Mouse (Mus musculus) forebrain, embryonic 13.5 days (tissue): ENCODE data around the gene Adsl. TPM values are rescaled to one million over a fixed set of nuclear protein-coding genes. Genes with fewer than 3 reads are reported as not detected.

Experiments used
- ATAC-seq: fragments of 200-750 bp; cut with Nextera tagmentation; 2 replicates; pipeline ENCODE4 v1.8.0; 2017
- H3K27ac ChIP-seq: fragments of 300-500 bp; sonication (generic); 2 replicates; pipeline ENCODE4 v1.5.1; 2015; ENCODE audit warnings: inconsistent platforms, mild to moderate bottlenecking, moderate library complexity
- H3K27me3 ChIP-seq: fragments of 300-500 bp; sonication (generic); 2 replicates; pipeline ENCODE4 v1.6.1; 2015; ENCODE audit warnings: mild to moderate bottlenecking, inconsistent platforms
- H3K36me3 ChIP-seq: fragments of 300-500 bp; sonication (generic); 2 replicates; pipeline ENCODE4 v1.6.1; 2015; ENCODE audit warnings: mild to moderate bottlenecking, inconsistent platforms; ENCODE audit not compliant: poor library complexity, severe bottlenecking
- H3K4me1 ChIP-seq: fragments of 300-500 bp; sonication (generic); 2 replicates; pipeline ENCODE4 v1.6.1; 2015; ENCODE audit warnings: inconsistent platforms
- H3K4me2 ChIP-seq: fragments of 300-500 bp; sonication (generic); 2 replicates; pipeline ENCODE4 v1.6.1; 2015; ENCODE audit warnings: inconsistent platforms, mild to moderate bottlenecking, moderate library complexity
- H3K4me3 ChIP-seq: fragments of 300-500 bp; sonication (generic); 2 replicates; pipeline ENCODE4 v1.5.1; 2015; ENCODE audit warnings: mild to moderate bottlenecking, inconsistent platforms
- H3K9ac ChIP-seq: fragments of 300-500 bp; sonication (generic); 2 replicates; pipeline ENCODE4 v1.6.1; 2015; ENCODE audit warnings: mild to moderate bottlenecking, inconsistent platforms
- H3K9me3 ChIP-seq: fragments of 300-500 bp; sonication (generic); replicated peaks from 2 replicates; pipeline ENCODE4 v1.6.1; 2016; ENCODE audit warnings: inconsistent platforms
- WGBS: fragments of 180-500 bp; shearing (Covaris S2); methylation state at CpG from one replicate; pipeline ENCODE4 v1.1.7; 2015; 5-methylcytosine and 5-hydroxymethylcytosine counted together
- microRNA-seq: library from miRNA; unstranded; fragments of <30 nt; microRNA quantifications from one replicate; pipeline ENCODE4, GENCODE M21; 2016
- polyA plus RNA-seq: library from polyadenylated mRNA; unstranded; fragments of >200 nt; fragmentation: Nextera tagmentation; extraction: Ambion mirVana; gene quantifications from 2 replicates; pipeline ENCODE4 v1.2.1, GENCODE M21; 2015

The Adsl gene
- polyA plus RNA-seq, 1 experiment from 2014 or later, result 123 TPM

- no peak overlapping the region for H3K4me3 ChIP-seq
- peaks cover 94% of the 10 kb centered on the region for H3K36me3 ChIP-seq
- H3K27ac ChIP-seq, result no peak overlapping the region
- WGBS, result 86% methylated on average over 4 of the region's 4 CpGs
- no peaks in the 10 kb centered on the region for H3K27me3 ChIP-seq
- H3K4me2 ChIP-seq, result no peak overlapping the region
- no peaks in the 10 kb centered on the region for H3K4me1 ChIP-seq
- no peak overlapping the region for H3K9ac ChIP-seq
- no peaks in the 10 kb centered on the region for H3K9me3 ChIP-seq
- no peak for ATAC-seq
These were observed 64.1 kb downstream of the Adsl start for GRCm38 (mm10) chr15:81012359-81012758.

- H3K9me3 ChIP-seq, result no peaks in the 10 kb centered on the region
- H3K27ac ChIP-seq, result no peak overlapping the region
- WGBS, result 96% methylated on average over 7 of the region's 7 CpGs
- H3K4me1 ChIP-seq, result no peaks in the 10 kb centered on the region
- H3K36me3 ChIP-seq, result peaks cover 99% of the 10 kb centered on the region
- no peak overlapping the region for H3K4me3 ChIP-seq
- H3K4me2 ChIP-seq, result no peak overlapping the region
- ATAC-seq, result no peak
- H3K9ac ChIP-seq, result no peak overlapping the region
- no peaks in the 10 kb centered on the region for H3K27me3 ChIP-seq
These were observed 64.9 kb downstream of the Adsl start for GRCm38 (mm10) chr15:81013186-81013585.

GRCm38 (mm10) chr15:81015068-81015744 is 66.9 kb downstream of the Adsl start:
- Histone ChIP-seq H3K4me3 (no peak overlapping the region), H3K4me1 (no peaks in the 10 kb centered on the region), H3K4me2 (no peak overlapping the region), H3K27me3 (no peaks in the 10 kb centered on the region), H3K9me3 (no peaks in the 10 kb centered on the region), H3K36me3 (peaks cover 99% of the 10 kb centered on the region), H3K27ac (no peak overlapping the region), H3K9ac (no peak overlapping the region)
- 92% methylated on average over 5 of the region's 5 CpGs for WGBS
- ATAC-seq, result no peak

- Histone ChIP-seq H3K27ac (no peak overlapping the region), H3K4me2 (no peak overlapping the region), H3K4me1 (no peaks in the 10 kb centered on the region), H3K9ac (no peak overlapping the region), H3K9me3 (no peaks in the 10 kb centered on the region), H3K27me3 (no peaks in the 10 kb centered on the region), H3K4me3 (no peak overlapping the region), H3K36me3 (peaks cover 98% of the 10 kb centered on the region)
- no peak for ATAC-seq
- 87% methylated on average over 10 of the region's 10 CpGs for WGBS
These were observed 68.2 kb downstream of the Adsl start for GRCm38 (mm10) chr15:81016488-81016887.

- no peak for ATAC-seq
- H3K4me2 ChIP-seq, result no peak overlapping the region
- H3K4me1 ChIP-seq, result no peaks in the 10 kb centered on the region
- no peak overlapping the region for H3K9ac ChIP-seq
- WGBS, result 95% methylated on average over 7 of the region's 7 CpGs
- no peak overlapping the region for H3K4me3 ChIP-seq
- H3K27me3 ChIP-seq, result no peaks in the 10 kb centered on the region
- no peaks in the 10 kb centered on the region for H3K9me3 ChIP-seq
- H3K27ac ChIP-seq, result no peak overlapping the region
- H3K36me3 ChIP-seq, result peaks cover 98% of the 10 kb centered on the region
These were observed 69.0 kb downstream of the Adsl start for GRCm38 (mm10) chr15:81017308-81017707.

Small RNA genes lying within 50 kb of the gene (microRNA-seq; reads per million reads assigned to microRNA genes)
- 20.9 reads per million, percentile 30 among the genes with 10 or more reads in this experiment for gene Mir5113

Other genes with a start within 250 kb of the Adsl start
- gene Tnrc6b, start 237.2 kb upstream of the Adsl start, polyA plus RNA-seq, result 37.2 and 41.0 TPM in 2 replicates
- 39.2 and 42.5 TPM in 2 replicates for gene Sgsm3, start 29.3 kb downstream of the Adsl start, polyA plus RNA-seq
- 21.2 and 23.4 TPM in 2 replicates for gene Mrtfa, start 242.3 kb downstream of the Adsl start, polyA plus RNA-seq